Mouse (Mus musculus) ES-Bruce4 (cell line): ENCODE measurements around the gene Arhgap23.

Experiments used
- CTCF ChIP-seq: IDR thresholded peaks from one replicate; pipeline ENCODE4 v1.8.1; 2011; ENCODE audit warnings: low read depth, low read length
- EP300 ChIP-seq: IDR thresholded peaks from 2 replicates; pipeline ENCODE4 v1.6.1; 2011; ENCODE audit warnings: low read depth, low read length; ENCODE audit not compliant: insufficient read depth
- POLR2A ChIP-seq: IDR thresholded peaks from one replicate; pipeline ENCODE4 v1.8.1; 2011; ENCODE audit warnings: low read length; ENCODE audit not compliant: insufficient read depth

GRCm38 (mm10) chr11:97520541-97520940, 105.2 kb downstream of the Arhgap23 start:
- no peak for TF ChIP-seq CTCF
- no peak for TF ChIP-seq POLR2A
- TF ChIP-seq EP300 = no peak
